Mouse (Mus musculus): ENCODE data around the gene Rnf216. TPM values are rescaled to one million over a fixed set of nuclear protein-coding genes. Genes with fewer than 3 reads are reported as not detected.

Gene Rnf216
- total and polyA plus RNA-seq, 2 experiments from 2014 or later: 27.5 to 40.7 TPM

DNA sequence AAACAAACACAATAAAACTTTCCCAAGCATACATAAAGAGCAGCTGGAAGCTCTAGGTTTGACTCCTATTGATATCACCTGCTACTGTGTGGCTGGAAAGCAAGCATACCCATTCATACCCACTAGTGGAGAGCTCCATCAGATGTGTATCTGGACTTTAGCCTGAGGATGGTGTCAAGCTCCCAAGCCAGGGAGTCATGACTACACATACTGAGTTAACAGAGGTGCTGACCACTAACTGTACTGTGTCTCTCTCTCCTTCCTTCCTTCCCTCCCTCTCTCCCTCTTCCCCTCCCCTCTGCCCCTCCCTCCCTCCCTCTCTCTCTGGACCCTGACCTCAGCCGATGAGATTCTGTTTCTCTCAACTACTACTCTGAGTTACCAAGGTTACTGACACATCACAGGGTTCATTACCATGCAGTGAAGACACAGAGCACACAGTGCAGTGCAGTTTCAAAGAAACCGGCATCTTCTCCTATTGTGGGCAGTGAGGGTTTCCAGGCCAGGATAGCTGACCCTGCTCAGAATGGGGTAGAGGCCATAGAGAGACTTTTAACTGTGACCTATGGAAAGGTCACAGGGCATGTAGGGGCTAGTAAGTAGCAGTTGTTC lies 51.9 kb downstream of the Rnf216 start:
- Histone ChIP-seq H3K36me3 (ENCODE audit: insufficient read depth, low read length) (peaks cover 6% of the 10 kb centered on the region; the same call in 1 of the 2 replicates), H3K4me1 (ENCODE audit: insufficient read depth, low read length) (peaks cover 4% of the 10 kb centered on the region; the same call in 1 of the 2 replicates), H3K4me2 (ENCODE audit: low read depth, low read length, poor library complexity, severe bottlenecking) (no peak overlapping the region), H3K27ac (ENCODE audit: low read depth, low read length) (peak overlapping the region; percentile 85), H3K9me3 (ENCODE audit: low read length) (no peaks in the 10 kb centered on the region), H3K27me3 (ENCODE audit: insufficient read depth, low read length) (no peaks in the 10 kb centered on the region), H3K9ac (replicated peaks; ENCODE audit: low read length, poor library complexity, severe bottlenecking) (no peak overlapping the region), H3K4me3 (ENCODE audit: low read depth, low read length) (no peak overlapping the region)
- DNase-seq (ENCODE audit: low spot score) (peak; percentile 35), ATAC-seq (ENCODE audit: low FRiP score) (peak; percentile 83)
- 2% methylated on average over 2 of the region's 2 CpGs for WGBS
- no peak for TF ChIP-seq CTCF (IDR thresholded peaks at IDR 0.05)

DNA sequence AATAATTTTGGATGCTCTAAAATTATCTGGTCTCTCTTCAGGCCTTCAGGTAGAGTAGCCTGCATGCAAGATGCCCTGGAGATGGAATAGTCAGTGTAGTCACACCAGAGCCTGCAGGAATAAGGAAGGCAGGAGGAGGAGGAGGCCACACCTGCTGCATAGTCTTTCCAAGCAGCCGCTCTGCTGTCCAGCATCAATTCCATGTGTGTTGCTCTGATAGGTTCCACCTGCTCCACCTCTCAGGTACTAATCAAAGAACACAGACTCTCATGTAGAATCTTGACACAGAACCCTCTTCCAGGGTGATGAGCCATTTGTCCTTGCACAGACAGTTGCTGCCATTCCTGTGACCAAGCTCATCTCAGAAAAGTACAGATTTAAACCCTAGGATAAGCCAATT lies 52.8 kb downstream of the Rnf216 start:
- H3K4me1 ChIP-seq (ENCODE audit: insufficient read depth, low read length): peaks cover 4% of the 10 kb centered on the region; the same call in 1 of the 2 replicates
- no peaks in the 10 kb centered on the region for H3K9me3 ChIP-seq (ENCODE audit: low read length)
- H3K36me3 ChIP-seq (ENCODE audit: insufficient read depth, low read length): peaks cover 5% of the 10 kb centered on the region; the same call in 1 of the 2 replicates
- 0 out of 2 replicates have a peak overlapping the region, but pooled peaks have one; percentile 32 for H3K27ac ChIP-seq (ENCODE audit: low read depth, low read length)
- DNase-seq (ENCODE audit: low spot score) (no peak), ATAC-seq (ENCODE audit: low FRiP score) (no peak)
- whole genome bisulfite sequencing: 84% methylated on average over 1 of the region's 1 CpGs
- H3K4me2 ChIP-seq (ENCODE audit: low read depth, low read length, poor library complexity, severe bottlenecking): no peak overlapping the region
- no peak for TF ChIP-seq CTCF (IDR thresholded peaks at IDR 0.05)
- no peak overlapping the region for H3K9ac ChIP-seq (replicated peaks; ENCODE audit: low read length, poor library complexity, severe bottlenecking)
- H3K4me3 ChIP-seq (ENCODE audit: low read depth, low read length): no peak overlapping the region
- H3K27me3 ChIP-seq (ENCODE audit: insufficient read depth, low read length): no peaks in the 10 kb centered on the region

DNA sequence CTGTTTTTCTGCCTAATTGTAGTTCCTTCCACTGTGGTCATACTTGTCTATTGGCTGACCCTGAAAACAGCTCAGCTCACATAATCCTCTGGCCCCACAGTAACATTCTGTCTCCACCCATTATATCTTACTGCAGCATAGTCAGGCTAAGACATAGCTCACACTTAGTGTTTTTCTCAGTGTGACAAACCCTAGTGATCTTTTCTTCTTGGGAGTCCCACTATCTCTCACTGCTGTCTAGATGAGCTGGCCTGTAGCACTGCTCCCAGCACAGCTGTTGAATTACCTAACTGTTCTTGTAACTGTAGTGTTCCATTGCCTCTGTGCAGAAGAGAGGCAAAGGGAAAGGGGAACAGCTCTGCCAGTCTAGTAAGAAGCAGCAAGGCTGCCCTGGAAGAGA lies 53.6 kb downstream of the Rnf216 start:
- H3K9me3 ChIP-seq (ENCODE audit: low read length): no peaks in the 10 kb centered on the region
- peaks cover 4% of the 10 kb centered on the region; the same call in 1 of the 2 replicates for H3K4me1 ChIP-seq (ENCODE audit: insufficient read depth, low read length)
- H3K27ac ChIP-seq (ENCODE audit: low read depth, low read length): peak overlapping the region; percentile 55
- ATAC-seq (ENCODE audit: low FRiP score): no peak
- no peak for TF ChIP-seq CTCF (IDR thresholded peaks at IDR 0.05)
- H3K9ac ChIP-seq (replicated peaks; ENCODE audit: low read length, poor library complexity, severe bottlenecking): no peak overlapping the region
- no peaks in the 10 kb centered on the region for H3K27me3 ChIP-seq (ENCODE audit: insufficient read depth, low read length)
- H3K4me2 ChIP-seq (ENCODE audit: low read depth, low read length, poor library complexity, severe bottlenecking): no peak overlapping the region
- peaks cover 2% of the 10 kb centered on the region; the same call in 1 of the 2 replicates for H3K36me3 ChIP-seq (ENCODE audit: insufficient read depth, low read length)
- DNase-seq (ENCODE audit: low spot score): no peak
- H3K4me3 ChIP-seq (ENCODE audit: low read depth, low read length): no peak overlapping the region

DNA sequence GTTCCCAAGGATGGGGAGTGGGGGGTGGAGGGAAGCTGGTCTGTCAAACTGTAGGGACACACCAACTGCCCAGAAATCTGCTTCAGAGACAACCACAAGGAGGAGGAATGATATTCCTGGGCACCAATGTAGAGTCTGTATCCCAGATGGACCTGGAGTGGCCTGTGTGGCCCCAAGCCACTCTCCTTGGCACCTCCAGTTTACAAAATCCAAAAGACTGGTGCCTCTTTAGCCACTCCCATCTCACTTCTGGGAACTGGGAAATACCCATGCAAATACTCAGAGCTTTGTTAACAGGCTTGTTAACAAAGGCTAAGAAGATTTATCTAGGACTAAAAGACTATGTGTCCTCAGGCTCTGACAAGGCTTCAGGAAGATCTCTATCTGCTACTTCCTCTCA lies 54.1 kb downstream of the Rnf216 start:
- Histone ChIP-seq H3K36me3 (ENCODE audit: insufficient read depth, low read length) (peaks cover 2% of the 10 kb centered on the region; the same call in 1 of the 2 replicates), H3K27me3 (ENCODE audit: insufficient read depth, low read length) (no peaks in the 10 kb centered on the region), H3K9ac (replicated peaks; ENCODE audit: low read length, poor library complexity, severe bottlenecking) (no peak overlapping the region), H3K27ac (ENCODE audit: low read depth, low read length) (no peak overlapping the region; the same call in 1 of the 2 replicates), H3K4me2 (ENCODE audit: low read depth, low read length, poor library complexity, severe bottlenecking) (no peak overlapping the region), H3K4me1 (ENCODE audit: insufficient read depth, low read length) (peaks cover 4% of the 10 kb centered on the region; the same call in 1 of the 2 replicates), H3K4me3 (ENCODE audit: low read depth, low read length) (no peak overlapping the region), H3K9me3 (ENCODE audit: low read length) (no peaks in the 10 kb centered on the region)
- TF ChIP-seq CTCF (IDR thresholded peaks at IDR 0.05): no peak
- DNase-seq (ENCODE audit: low spot score): no peak
- ATAC-seq (ENCODE audit: low FRiP score): no peak

DNA sequence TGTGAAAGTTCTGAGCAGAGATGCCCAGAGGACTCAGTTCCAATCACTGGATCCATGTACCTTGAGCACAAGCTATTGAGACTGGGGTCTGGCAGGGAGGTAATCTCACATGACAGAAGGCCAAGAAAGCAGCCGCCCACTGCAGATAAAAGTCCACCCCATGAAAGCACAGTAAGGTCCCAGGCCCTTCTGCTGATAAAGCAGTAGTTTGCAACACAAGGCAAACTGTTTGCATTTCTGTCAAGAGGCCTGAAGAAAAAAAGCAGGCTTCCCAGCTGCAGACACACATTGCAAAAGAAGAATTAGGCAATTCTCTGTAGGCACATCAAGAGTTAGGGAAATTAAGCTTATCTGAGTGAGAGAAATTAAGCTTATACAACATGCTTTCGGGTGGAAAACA lies 54.6 kb downstream of the Rnf216 start:
- ATAC-seq (ENCODE audit: low FRiP score) (no peak), DNase-seq (ENCODE audit: low spot score) (no peak)
- H3K4me2 ChIP-seq (ENCODE audit: low read depth, low read length, poor library complexity, severe bottlenecking): no peak overlapping the region
- 49% methylated on average over 2 of the region's 2 CpGs for WGBS
- no peak overlapping the region for H3K27ac ChIP-seq (ENCODE audit: low read depth, low read length)
- no peak overlapping the region for H3K9ac ChIP-seq (replicated peaks; ENCODE audit: low read length, poor library complexity, severe bottlenecking)
- no peaks in the 10 kb centered on the region for H3K9me3 ChIP-seq (ENCODE audit: low read length)
- no peaks in the 10 kb centered on the region for H3K27me3 ChIP-seq (ENCODE audit: insufficient read depth, low read length)
- H3K36me3 ChIP-seq (ENCODE audit: insufficient read depth, low read length): peaks cover 2% of the 10 kb centered on the region; the same call in 1 of the 2 replicates
- H3K4me3 ChIP-seq (ENCODE audit: low read depth, low read length): no peak overlapping the region
- TF ChIP-seq CTCF (IDR thresholded peaks at IDR 0.05): no peak
- H3K4me1 ChIP-seq (ENCODE audit: insufficient read depth, low read length): peaks cover 4% of the 10 kb centered on the region; the same call in 1 of the 2 replicates

DNA sequence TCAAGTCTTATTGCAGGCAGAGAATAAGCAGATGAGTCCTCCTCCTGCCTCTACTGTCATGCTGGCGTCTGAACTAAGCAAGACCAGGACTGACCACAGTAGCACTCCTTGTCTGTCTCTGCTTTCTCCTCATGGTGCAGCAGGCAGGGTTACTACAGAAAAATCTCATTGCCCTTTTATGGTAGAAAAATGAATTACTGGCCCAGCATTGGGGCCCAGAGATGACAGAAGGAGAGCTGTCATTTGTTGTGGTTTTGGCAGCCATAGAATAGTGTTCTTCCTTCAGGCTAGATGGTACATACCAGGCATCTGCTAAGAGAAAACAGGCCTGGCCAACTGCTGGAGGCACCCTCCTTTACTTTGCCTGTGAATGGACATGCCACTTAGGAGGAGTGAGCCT lies 55.0 kb downstream of the Rnf216 start:
- Histone ChIP-seq H3K27me3 (ENCODE audit: insufficient read depth, low read length) (no peaks in the 10 kb centered on the region), H3K27ac (ENCODE audit: low read depth, low read length) (no peak overlapping the region; the same call in 1 of the 2 replicates), H3K4me1 (ENCODE audit: insufficient read depth, low read length) (peaks cover 7% of the 10 kb centered on the region; the same call in 1 of the 2 replicates), H3K4me3 (ENCODE audit: low read depth, low read length) (no peak overlapping the region), H3K9me3 (ENCODE audit: low read length) (no peaks in the 10 kb centered on the region), H3K9ac (replicated peaks; ENCODE audit: low read length, poor library complexity, severe bottlenecking) (no peak overlapping the region), H3K36me3 (ENCODE audit: insufficient read depth, low read length) (peaks cover under 1% of the 10 kb centered on the region; the same call in 1 of the 2 replicates), H3K4me2 (ENCODE audit: low read depth, low read length, poor library complexity, severe bottlenecking) (no peak overlapping the region)
- TF ChIP-seq CTCF (IDR thresholded peaks at IDR 0.05): no peak
- WGBS: 92% methylated on average over 1 of the region's 1 CpGs
- DNase-seq (ENCODE audit: low spot score) (no peak), ATAC-seq (ENCODE audit: low FRiP score) (no peak)
